In genomic region chr2:84059246-84059645, GRCm38 (mm10) we compare ENCODE assay signal across 10 mouse cellular contexts.
DNase-seq lines count a peak whose midpoint lies in the region; ATAC-seq and TF ChIP-seq lines count a peak whose summit lies in the region.
"Had no signal": no experiment of that assay in that cellular context is flagged by ENCODE, and none has a peak within 500 bp of the region (broad histone marks: within the 10 kb centered on the region; RNA-seq: fewer than 3 reads in every experiment).

No protein-coding gene starts in this region.

- H3K9me3 ChIP-seq in kidney, postnatal 0 days (replicated peaks; ENCODE audit: low read length) = no peaks in the 10 kb centered on the region
- no peaks in the 10 kb centered on the region for H3K9me3 ChIP-seq in forebrain, embryonic 14.5 days (replicated peaks; ENCODE audit: control insufficient read depth, low read length)
- H3K9me3 ChIP-seq: embryonic facial prominence, embryonic 13.5 days had no signal

- H3K4me2 ChIP-seq in kidney, postnatal 0 days (ENCODE audit: low read length) = no peak overlapping the region
- H3K4me2 ChIP-seq in forebrain, embryonic 14.5 days (ENCODE audit: low read length) = no peak overlapping the region
- H3K4me2 ChIP-seq: embryonic facial prominence, embryonic 13.5 days had no signal

- no peak overlapping the region for H3K27ac ChIP-seq in kidney, postnatal 0 days
- H3K27ac ChIP-seq in forebrain, embryonic 14.5 days (ENCODE audit: low read depth, low read length) = no peak overlapping the region
- H3K27ac ChIP-seq: embryonic facial prominence, embryonic 13.5 days had no signal

- no peak for TF ChIP-seq CTCF in kidney, postnatal 0 days (IDR thresholded peaks at IDR 0.05; ENCODE audit: low read depth)

- H3K36me3 ChIP-seq in kidney, postnatal 0 days (ENCODE audit: insufficient read depth, low read length) = no peaks in the 10 kb centered on the region
- no peaks in the 10 kb centered on the region for H3K36me3 ChIP-seq in forebrain, embryonic 14.5 days (ENCODE audit: control insufficient read depth, insufficient read depth, low read length)
- H3K36me3 ChIP-seq: embryonic facial prominence, embryonic 13.5 days had no signal

- no peaks in the 10 kb centered on the region for H3K4me1 ChIP-seq in kidney, postnatal 0 days (replicated peaks; ENCODE audit: insufficient read depth, low read length)
- H3K4me1 ChIP-seq in forebrain, embryonic 14.5 days (ENCODE audit: control insufficient read depth, insufficient read depth, low read length) = no peaks in the 10 kb centered on the region
- H3K4me1 ChIP-seq: embryonic facial prominence, embryonic 13.5 days had no signal

- H3K9ac ChIP-seq in kidney, postnatal 0 days (ENCODE audit: low read depth, low read length) = no peak overlapping the region
- H3K9ac ChIP-seq in forebrain, embryonic 14.5 days (ENCODE audit: low read length) = no peak overlapping the region
- H3K9ac ChIP-seq: embryonic facial prominence, embryonic 13.5 days had no signal

- no peaks in the 10 kb centered on the region for H3K27me3 ChIP-seq in kidney, postnatal 0 days (ENCODE audit: insufficient read depth, low read length)
- no peaks in the 10 kb centered on the region for H3K27me3 ChIP-seq in forebrain, embryonic 14.5 days (replicated peaks; ENCODE audit: control insufficient read depth, insufficient read depth, low read length)
- H3K27me3 ChIP-seq: embryonic facial prominence, embryonic 13.5 days had no signal

- DNase-seq in adrenal gland, adult 2 months = peak; percentile 54
- no peak for DNase-seq in adrenal gland, postnatal 4 days (ENCODE audit: low spot score in 2 of 2)
- peak; percentile 9 for DNase-seq in adrenal gland, postnatal 25 days
- DNase-seq in kidney, postnatal 0 days (ENCODE audit: low spot score) = no peak
- DNase-seq in spleen, postnatal 10 days (ENCODE audit: low spot score in 2 of 2) = peak; percentile 38 to 70
- DNase-seq in forebrain, embryonic 14.5 days (ENCODE audit: low spot score) = no peak
- DNase-seq in right cerebral cortex, adult 18-20 months = no peak
- DNase-seq in layer of hippocampus, postnatal 36 days = no peak
- DNase-seq: right cerebral cortex, postnatal 4 days had no signal

- WGBS in kidney, postnatal 0 days = 81% methylated on average over 7 of the region's 7 CpGs
- 95% methylated on average over 7 of the region's 7 CpGs for WGBS in forebrain, embryonic 14.5 days

- H3K4me3 ChIP-seq in kidney, postnatal 0 days (replicated peaks; ENCODE audit: low read depth, low read length) = no peak overlapping the region
- no peak overlapping the region for H3K4me3 ChIP-seq in forebrain, embryonic 14.5 days (ENCODE audit: low read depth, low read length)
- H3K4me3 ChIP-seq: embryonic facial prominence, embryonic 13.5 days had no signal

- 0 out of 2 replicates have a peak, but pooled peaks have one; percentile 25 for ATAC-seq in kidney, postnatal 0 days (replicated peaks; ENCODE audit: low FRiP score, low read depth)
- no peak for ATAC-seq in forebrain, embryonic 14.5 days

Comparison
In these comparisons a context has a peak if more than half of its experiments do, and no peak if none do; other contexts are left out.
1. DNase-seq: peak in adrenal gland, adult 2 months (single experiment), adrenal gland, postnatal 25 days (single experiment) and spleen, postnatal 10 days (2 of 2); none in adrenal gland, postnatal 4 days (0 of 2), kidney, postnatal 0 days (single experiment), forebrain, embryonic 14.5 days (single experiment), right cerebral cortex, adult 18-20 months (single experiment) and layer of hippocampus, postnatal 36 days (0 of 2).